Mouse (Mus musculus) natural killer cell, adult 2 months (primary cell): ENCODE data around the gene Tmprss9.
"Not testable (repeated sequence)": the region's sequence is repeated elsewhere in the genome, so short reads cannot be mapped to it uniquely, and the experiment has no call there.

Source experiments
- DNase-seq, 2 experiments: peaks; one replicate each; pipeline ENCODE4 v3.0.0; 2022; ENCODE audit warnings: low spot score in 2 of 2

Gene Tmprss9

DNA sequence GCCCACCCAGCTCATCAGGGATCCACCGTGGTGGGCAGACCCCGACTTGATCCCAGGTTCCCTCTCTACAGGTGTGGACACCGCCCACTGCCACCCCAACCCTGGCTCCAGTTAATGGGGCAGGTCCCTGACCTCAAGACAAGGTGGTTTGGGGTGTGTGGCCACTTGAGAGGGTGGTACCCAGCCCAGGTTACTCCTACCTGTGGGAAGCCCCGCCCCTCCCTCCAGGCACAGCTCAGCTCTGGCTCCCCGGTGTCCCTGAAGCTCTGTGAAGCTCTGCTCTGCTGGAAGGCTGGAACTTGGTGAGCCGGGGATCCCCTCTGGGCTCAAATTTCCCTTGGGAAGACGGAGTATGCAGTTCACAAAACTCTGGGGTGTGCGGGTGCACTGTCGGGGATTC, at the start of gene Tmprss9:
TSS of gene Tmprss9 (plus strand) at position 268 of the 400 bp plus-strand sequence.
- no peak for DNase-seq

DNA sequence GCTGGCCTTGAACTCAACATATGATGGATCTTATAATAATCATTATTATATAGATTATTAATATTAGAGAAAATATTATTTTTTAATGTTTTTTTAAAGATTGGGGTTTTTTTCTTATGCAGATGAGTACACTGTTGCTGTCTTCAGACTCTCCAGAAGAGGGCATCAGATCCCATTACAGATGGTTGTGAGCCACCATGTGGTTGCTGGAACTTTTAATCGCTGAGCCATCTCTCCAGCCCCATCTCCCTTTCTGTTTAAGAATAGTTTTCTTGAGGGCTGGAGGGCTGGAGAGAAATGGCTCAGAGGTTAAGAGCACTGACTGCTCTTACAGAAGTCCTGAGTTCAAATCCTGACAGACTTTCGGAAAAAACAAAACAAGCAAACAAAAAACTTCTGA, 49.7 kb upstream of the Tmprss9 start:
- DNase-seq = peak in 1 of 2 experiments; percentile 49

DNA sequence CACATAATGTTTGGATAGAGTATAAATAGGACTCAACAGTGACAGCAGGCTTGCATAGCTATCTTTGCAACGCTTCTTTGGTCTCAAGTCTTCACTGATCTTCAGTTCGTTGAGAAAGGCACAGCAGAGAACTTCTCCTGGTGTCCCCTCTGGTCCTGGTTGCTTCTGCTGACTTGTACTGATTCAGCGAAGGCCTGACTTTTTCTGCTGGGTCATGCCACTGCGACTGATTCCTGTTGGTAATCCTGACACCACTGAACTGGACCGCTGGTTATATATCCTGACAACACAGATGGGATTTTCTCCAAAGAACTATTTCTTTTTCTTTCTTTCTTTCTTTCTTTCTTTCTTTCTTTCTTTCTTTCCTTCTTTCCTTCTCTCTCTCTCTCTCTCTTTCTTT, 49.1 kb upstream of the Tmprss9 start:
- no peak for DNase-seq

DNA sequence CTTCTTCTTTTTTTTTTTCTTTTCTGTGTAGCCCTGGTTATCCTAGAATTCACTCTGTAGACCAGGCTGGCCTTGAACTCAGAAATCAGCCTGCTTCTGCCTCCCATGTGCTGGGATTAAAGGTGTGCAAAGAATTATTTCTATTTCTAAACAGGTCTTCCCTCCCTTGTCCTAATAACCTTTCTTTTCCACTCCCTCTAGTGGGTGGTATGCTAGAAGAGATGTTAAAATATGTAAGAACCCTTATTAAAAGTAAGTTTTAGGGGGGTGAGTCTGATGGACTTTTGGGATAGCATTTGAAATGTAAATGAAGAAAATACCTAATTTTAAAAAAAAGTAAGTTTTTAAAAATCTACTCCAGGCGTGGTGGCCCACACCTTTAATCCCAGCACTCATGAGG, 48.3 kb upstream of the Tmprss9 start:
- no peak for DNase-seq

DNA sequence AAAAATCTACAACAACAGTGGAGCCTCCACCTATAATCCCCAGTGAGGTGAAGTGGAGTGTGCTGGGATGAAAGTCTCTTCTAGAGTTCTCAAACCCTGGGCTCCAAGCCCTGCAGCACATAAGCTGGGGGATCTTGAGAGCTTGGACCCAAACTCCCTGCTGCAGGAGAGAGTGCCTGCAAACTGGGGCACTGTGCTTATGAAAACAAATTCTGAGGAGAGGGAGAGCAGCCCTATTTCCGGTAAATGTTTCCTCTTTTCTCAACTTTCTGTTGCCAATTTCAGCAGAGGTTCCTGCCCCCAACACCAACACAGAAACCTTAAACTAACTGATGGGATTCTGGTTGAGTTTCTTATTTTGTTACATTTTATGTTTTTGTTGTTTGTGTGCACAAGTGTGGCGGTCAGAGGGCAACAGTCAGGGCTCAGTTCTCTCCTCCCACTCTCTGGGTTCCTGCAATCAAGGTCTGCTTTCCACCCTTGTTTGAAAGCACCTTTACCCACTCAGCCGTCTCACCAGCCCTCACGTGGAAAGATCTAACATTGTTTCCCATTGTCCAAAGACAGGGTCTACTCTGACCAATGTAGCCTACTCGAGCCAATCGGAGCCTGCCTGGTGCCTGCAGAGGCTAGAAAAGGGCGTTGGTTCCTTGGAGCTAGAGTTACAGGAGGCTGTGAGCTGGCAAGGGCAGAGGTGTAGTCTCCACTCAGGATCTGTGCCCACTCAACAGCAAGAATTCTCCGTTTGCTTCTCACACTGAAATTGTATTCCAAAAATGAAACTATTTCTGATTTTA, 47.6 kb upstream of the Tmprss9 start:
- no peak for DNase-seq

DNA sequence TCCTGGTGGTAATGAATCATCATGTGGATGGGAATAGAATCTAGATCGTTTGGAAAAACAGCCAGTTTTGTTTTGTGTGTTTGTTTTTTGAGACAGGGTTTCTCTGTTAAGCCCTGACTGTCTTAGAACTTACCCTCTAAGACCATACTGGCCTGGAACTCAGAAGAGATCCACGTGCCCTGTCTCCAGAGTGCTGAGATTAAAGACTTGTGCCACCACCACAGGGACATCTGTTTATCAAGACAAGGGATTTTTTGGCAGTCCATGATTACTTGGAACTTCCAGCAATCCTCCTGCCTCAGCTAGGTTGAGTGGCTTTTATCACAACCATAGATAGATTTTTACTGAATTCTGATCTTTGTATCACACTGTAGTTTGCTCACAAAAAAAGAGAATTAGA, 46.8 kb upstream of the Tmprss9 start:
- no peak for DNase-seq

DNA sequence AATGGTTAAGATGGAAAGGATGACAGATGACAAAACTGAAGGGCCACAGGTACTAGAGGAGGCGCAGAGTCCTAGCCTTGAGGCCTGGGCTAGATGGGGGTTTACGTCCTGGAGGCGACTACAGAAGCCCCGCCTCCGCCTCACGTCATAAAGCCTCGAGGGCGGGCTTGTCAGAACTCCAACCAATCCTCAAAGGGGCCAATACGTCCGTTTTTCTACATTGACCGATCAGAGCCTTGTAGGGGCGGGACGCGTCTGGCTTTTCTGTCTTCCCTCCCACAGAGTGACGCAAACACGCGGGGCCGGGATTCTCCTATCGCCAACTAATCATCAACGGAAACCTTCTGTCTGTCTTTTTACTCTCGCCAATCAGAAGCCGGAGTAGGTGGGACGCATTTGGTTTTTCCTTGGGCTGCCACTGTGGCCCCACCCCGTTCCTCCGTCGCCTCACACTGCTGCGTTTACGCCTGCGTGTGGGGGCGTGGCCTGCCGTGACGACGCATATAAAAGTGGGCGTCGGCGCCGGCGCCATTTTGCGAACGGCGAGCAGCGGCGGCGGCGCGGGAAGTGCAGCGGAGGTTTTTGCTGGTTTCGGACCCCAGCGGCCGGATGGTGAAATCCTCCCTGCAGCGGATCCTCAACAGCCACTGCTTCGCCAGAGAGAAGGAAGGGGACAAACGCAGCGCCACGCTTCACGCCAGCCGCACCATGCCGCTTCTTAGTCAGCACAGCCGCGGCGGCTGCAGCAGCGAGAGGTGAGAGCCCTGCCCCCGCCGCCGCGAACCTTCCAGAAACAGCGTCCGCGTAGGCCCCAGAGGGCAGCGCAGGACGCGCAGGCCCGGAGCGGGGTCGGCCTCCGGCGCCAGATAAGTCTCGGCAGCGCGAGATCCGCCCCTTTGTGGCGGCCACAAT, 45.2 kb upstream of the Tmprss9 start, which contains the start of gene Oaz1:
TSS of gene Oaz1 (plus strand) at position 506 of the 912 bp plus-strand sequence.
- DNase-seq = peak; percentile 99

DNA sequence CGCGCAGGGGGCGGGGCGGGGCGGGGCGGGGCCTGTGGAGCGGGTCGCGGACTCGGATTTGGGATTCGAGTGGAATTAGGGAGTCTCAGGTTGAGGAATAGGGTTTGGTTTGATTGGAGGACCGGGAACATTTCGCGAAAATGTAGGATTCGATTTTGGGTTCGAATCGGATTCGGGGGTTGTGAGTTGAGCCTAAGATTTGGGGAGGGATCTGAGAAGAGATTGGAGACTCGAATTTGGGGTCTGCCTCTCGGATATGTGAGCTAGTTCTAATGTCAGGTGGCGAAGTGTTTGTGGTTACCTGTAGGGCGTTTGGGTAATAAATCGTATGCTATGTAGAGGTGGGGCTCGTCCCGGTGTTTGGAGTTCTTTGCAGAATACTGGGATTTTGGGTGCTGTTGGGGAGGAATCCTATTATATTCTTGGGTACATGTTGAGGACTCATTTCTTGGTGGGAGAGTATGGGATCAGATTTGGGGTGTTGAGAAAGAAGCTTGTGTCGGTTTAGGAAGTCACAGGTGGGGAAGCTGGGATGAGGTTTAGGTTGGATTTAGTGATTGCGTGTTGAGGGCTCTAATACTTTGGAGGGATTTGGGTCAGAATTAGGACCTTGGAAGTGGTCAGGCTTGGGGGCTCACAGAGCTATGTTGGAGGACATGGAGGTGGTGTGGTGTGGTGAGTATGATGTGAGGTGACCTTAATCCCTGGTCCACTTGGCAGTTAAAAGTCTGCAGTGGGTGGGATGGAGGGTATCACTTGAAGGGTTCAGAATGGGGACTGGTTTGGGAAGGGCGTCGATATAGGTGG, 44.4 kb upstream of the Tmprss9 start:
- DNase-seq = no peak

DNA sequence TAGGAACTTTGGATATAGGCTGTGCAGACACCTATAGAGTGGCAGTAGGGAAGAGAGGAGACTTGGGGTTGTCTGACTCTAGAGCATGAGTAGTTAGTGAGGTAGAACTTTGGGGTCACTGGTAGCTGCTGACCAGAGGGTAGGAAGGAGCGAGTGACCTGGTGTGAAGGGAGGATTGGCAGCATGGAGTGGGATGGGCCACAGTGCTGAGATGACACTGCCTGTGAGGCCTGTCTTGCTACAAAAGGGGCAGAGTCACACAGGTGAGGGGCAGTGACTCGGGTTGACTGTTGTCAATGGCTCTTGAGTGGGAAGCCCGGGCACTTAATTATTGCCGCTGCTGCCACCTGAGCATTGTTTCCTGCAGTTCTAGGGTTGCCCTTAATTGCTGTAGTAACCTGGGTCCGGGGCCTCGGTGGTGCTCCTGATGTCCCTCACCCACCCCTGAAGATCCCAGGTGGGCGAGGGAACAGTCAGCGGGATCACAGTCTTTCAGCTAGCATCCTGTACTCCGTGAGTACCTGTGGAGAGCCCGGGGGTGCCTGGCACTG, 43.7 kb upstream of the Tmprss9 start:
- no peak for DNase-seq

DNA sequence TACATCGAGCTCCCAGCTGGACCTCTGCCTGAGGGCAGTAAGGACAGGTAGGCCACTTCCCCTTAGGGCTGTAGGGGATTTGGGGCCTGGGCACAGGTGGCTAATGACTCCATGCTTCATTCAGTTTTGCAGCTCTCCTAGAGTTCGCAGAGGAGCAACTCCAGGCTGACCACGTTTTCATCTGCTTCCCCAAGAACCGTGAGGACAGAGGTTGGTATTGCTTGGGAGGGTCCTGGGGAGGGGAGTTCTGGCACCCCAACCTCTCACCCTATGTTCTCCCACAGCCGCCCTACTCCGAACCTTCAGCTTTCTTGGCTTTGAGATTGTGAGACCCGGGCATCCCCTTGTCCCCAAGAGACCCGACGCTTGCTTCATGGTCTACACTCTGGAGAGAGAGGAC, 43.1 kb upstream of the Tmprss9 start:
- DNase-seq = not testable (repeated sequence)

DNA sequence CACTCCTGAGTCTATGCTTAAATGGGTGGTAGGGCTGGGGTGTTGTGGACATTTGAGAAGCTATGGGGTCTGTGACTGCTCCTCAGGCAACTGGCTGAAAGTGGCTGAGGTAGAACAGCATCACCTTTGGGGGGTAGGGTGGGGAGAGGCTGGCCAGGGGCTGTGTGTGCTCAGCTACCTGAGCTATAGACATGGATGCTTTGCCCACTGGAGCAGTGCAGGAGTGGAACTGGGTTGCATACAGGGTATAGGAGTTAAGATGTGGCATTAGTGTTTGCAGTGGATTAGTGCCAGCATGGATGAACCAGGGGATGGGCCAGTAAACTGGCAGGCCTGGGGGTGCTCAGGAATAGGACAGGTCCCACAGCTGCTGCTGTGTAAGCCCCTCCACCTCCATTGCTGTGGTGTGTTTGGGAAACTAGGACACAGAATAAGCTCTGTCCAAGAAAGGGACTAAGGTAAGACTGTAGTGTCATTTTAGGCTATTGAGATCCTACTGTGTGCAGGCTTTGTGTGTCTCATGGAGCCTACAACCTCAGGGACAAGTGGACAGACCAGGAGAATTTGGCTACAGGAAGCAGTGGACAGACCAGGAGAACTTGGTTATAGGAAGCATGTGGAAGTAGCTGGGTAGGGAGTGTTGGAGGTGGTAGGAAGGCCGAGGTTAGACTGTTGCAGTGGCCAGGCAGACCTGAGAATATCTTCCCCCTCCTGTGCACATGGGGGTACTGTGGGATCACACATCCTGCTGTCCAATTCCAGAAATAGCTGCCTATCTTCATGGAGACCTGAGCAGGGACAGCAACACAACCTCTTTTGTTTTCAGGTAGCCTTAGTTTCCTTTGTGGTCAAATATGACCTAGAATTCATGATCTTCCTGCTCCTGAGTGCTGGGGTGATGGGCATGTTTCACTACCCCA, 42.0 kb upstream of the Tmprss9 start:
- no peak for DNase-seq

DNA sequence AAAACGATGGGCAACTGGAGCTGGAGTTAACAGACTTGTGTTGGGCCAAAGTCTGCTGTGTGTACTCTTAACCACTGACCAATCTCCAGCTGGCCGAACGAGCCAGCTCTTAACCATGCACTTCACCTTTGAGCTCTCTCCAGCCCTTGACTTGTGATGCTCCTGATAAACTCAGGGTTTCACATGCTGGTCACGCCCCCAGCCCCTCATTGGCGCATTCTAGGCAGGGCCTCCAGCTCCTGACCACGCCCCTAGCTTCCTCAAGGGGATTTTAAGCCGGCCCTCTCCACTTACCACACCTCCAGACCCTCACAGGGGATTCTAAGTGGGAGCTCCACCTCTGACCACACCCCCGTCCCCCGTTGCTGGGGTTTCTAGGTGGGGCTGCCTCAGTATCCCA, 40.5 kb upstream of the Tmprss9 start:
- peak in 1 of 2 experiments; percentile 40 for DNase-seq

DNA sequence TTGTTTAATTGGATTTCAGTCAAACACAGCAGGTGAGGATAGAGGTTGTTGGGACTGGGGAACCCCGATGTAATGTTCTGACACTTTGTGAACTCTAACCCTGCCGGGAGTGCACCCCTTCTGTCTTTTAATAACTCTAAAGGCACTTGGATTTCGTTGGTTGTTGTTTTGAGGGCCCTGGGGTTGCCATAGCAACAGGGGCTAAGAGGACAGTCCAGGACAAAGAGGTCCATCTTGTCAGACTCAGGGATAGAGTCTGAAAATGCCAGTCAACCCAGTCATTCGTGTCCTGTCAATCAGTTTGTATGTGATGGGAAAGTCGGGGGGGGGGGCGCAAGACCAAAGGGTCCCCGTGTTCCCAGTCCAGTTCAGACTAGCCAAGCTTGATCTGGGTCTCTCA, 38.8 kb upstream of the Tmprss9 start:
- DNase-seq = no peak

DNA sequence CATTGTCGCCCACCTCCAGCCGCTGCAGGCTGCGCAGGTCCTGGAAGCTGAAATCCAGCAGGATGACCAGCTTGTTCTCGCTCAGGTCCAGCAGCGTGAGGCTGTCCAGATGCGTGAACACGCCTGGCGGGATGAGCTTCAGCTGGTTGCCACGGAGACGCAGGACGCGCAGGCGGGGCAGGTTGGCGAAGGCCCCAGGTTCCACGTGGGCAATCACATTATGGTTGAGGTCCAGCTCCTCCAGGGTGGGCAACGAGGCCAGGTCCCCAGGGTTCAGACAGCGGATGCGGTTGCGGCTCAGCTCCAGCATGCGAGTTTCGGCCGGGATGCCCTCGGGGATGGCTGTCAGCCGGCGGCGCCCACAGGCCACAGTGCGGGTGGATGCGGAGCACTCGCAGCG, 36.0 kb upstream of the Tmprss9 start:
- no peak for DNase-seq

DNA sequence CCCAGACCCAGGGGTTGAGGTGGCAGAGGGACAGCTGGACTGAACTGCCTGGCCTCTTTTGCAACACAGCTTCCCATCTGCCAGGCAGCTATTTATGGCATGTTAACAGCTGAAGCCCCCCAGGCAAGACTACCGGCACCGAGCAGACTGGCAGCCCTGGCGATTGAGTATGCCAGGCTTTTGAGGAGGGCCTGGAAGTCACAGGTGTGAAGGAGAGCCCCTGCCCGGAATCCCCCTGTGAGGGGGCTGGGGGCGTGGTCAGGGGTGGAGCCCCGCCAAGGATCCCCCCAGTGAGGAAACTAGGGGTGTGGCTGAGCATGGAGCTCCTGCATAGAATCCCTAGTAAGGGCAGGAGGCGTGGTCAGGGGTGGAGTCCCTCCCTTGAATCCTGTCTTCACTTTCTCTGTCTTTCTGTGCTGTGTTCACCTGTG, 34.7 kb upstream of the Tmprss9 start:
- no peak for DNase-seq

DNA sequence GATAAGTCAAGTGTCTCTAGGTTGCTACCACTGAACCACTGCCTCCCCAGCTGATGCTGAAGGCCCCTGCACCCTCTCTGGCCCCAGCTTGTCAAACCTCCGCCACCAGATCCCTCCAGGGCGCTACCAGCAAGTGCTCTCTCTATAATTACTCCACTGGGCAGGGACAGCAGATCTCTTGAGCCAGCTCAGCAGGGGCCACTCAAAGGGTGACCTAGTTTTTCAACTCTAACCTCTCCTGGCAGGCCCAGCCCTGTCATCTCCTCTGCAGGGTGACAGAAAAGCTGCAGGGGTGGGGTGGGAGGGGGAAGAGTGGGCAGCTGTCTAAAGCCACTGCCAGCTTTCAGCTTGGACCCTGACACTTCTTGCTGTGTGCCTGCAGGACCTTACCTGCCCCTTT, 33.8 kb upstream of the Tmprss9 start:
- DNase-seq = no peak

DNA sequence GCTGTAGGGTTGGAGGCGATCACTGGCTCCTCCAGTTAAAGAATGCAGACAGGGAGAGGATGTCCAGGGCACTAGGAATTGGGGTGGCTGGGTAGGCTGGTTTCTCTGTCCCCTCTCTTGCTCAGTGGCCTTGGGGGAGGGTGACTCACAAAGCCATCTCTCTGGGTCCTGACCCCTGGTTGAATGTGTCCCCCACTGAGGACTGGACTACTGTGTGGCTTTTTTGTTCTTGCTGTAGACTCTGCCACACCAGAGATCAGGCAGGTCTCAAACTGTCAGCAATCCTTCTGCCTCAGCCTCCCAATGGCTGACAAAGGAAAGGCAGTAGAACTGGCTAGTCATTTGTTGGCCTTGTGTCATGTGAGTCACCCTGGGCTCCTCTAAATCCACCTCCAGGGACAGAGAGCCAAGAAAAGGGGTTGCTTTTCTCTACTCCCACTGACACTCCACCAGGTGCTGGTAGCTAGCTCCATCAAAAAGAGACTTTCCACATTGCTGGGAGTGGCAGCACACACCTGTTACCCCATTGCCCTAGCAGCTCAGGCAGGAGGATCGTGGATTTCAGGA, 33.2 kb upstream of the Tmprss9 start:
- DNase-seq = no peak

DNA sequence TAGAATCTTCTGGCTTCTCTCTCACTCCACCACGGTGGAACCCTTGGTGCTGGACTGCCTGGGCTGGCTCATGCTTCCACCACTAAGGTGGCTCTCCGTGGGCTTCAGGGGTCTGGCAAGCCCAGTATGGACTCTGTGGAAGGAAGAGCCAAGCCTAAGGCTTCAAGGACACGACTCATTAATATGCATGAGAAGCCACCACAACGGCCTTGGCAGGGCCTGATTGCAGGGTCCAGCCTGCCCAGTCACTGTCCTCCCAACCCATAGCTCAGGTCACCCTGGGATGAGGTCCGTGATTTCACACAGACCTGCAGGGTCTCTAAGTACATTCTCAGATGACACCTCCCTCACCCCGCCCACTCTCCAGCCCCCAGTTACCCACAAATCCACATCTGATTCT, 31.8 kb upstream of the Tmprss9 start:
- no peak for DNase-seq

DNA sequence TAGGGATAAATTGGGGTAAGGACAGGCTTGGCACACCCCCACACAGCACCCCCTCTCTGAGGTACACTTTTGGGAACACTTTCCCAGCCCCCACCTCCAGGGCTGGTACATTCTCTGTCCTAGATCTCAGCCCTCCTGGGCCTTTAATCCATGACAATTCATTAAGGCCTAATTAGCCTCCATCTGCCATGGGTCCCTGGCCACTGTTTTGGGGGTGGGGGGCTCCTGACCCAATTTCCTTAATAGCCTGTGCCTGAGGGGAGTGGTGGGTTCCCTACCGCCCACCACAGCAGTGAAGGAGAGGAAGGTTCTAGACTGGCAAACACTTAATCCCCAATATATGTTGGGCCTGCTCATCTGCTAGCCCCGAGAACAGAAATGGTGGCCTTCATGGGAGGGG, 30.0 kb upstream of the Tmprss9 start:
- DNase-seq = no peak

DNA sequence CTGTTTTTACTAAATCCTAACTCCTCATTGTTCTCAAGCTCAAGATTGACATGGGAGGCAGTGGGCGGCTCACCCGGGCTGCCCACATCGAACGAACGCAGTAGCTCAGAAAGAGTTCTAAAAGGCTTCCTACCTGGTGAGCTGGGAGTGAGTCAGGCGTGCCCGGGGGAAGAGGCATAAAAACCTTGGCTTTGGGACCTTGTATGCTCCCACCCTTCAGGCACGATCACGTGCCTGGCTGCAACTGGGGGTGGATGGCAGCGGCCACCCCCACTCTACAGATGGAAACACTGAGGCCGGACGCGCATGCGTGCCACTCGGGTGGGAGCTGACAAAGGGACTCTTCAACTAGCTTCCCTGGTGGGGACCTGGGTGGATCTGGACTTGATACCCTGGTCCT, 29.3 kb upstream of the Tmprss9 start:
- DNase-seq = no peak
